Mouse (Mus musculus): Measurements from ENCODE around the gene Polr2l. TPM values are rescaled to one million over a fixed set of nuclear protein-coding genes. Genes with fewer than 3 reads are reported as not detected.

The Polr2l gene
- polyA plus RNA-seq, 1 experiment from 2014 or later: 36.4 TPM

DNA sequence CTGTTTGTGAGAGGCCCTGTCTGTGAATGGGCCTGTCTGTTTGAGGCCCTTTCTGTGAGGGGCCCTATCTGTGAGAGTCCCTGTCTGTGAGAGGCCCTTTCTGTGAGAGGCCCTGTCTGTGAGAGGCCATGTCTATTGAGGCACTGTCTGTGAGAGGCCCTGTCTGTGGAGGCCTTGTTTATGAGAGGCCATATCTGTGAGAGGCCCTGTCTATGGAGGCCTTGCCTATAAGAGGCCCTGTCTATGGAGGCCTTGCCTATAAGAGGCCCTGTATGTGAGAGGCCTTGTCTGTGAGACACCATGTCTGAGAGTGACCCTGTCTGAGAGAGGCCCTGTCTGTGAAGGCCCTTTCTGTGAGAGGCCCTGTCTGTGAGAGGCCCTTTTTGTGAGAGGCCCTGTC, 33.2 kb upstream of the Polr2l start:
- peak overlapping the region; percentile 79 for H3K4me2 ChIP-seq (ENCODE audit: low read depth, low read length)

DNA sequence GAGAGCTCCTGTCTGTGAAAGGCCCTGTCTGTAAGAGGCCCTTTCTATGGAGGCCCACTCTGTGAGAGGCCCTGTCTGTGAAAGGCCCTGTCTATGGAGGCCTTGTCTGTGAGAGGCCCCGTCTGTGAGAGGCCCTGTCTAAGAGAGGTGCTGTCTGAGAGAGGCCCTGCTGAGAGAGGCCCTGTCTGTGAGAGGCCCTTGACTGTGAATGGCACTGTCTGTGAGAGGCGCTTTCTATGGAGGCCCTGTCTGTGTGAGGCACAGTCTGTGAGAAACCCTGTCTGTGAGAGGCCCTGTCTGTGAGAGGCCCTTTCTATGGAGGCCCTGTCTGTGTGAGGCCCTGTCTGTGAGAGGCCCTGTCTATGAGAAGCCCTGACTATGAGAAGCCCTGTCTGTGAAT, 31.3 kb upstream of the Polr2l start:
- peak overlapping the region; percentile 95 for H3K27ac ChIP-seq (ENCODE audit: low read length)
- H3K27me3 ChIP-seq (ENCODE audit: control insufficient read depth, insufficient read depth, low read depth, low read length): no peaks in the 10 kb centered on the region
- H3K9ac ChIP-seq (ENCODE audit: low read depth, low read length): peak overlapping the region; percentile 67
- peak overlapping the region; percentile 79 for H3K4me2 ChIP-seq (ENCODE audit: low read depth, low read length)
- WGBS (ENCODE audit: insufficient replicate concordance): 48% methylated on average over 2 of the region's 2 CpGs
- no peaks in the 10 kb centered on the region for H3K9me3 ChIP-seq (replicated peaks; ENCODE audit: control insufficient read depth, low read length)
- H3K4me1 ChIP-seq (ENCODE audit: control insufficient read depth, low read depth, low read length): peaks cover 35% of the 10 kb centered on the region
- H3K4me3 ChIP-seq (ENCODE audit: low read depth, low read length): peak overlapping the region; percentile 77
- H3K36me3 ChIP-seq (ENCODE audit: control insufficient read depth, insufficient read depth): peaks cover 15% of the 10 kb centered on the region
- ATAC-seq (ENCODE audit: low read depth): peak; percentile 59

More for the DNA sequence above, 33.2 kb upstream of the Polr2l start:
- Histone ChIP-seq H3K4me3 (ENCODE audit: low read depth, low read length) (peak overlapping the region; percentile 77), H3K27me3 (ENCODE audit: control insufficient read depth, insufficient read depth, low read depth, low read length) (no peaks in the 10 kb centered on the region), H3K27ac (ENCODE audit: low read length) (peak overlapping the region; percentile 95), H3K36me3 (ENCODE audit: control insufficient read depth, insufficient read depth) (peaks cover 30% of the 10 kb centered on the region), H3K4me1 (ENCODE audit: control insufficient read depth, low read depth, low read length) (peaks cover 26% of the 10 kb centered on the region), H3K9me3 (replicated peaks; ENCODE audit: control insufficient read depth, low read length) (no peaks in the 10 kb centered on the region), H3K9ac (ENCODE audit: low read depth, low read length) (peak overlapping the region; percentile 67)
- ATAC-seq (ENCODE audit: low read depth): peak; percentile 76

DNA sequence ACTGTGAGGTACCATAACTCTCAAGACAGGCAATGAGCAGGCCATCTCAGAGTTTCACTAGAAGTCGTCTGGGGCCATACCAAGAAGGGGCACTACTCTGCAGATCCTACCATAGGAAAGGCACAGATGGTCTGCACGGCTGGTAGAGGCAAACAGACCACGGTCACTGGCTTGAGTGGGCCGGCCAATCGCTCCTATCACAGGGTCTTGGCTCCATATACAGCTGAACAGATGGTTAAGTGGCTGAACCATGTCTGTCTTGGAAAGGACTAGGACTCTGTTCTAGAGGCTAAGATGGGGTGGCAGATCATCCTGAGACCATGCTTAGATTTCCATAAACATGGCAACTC, 27.6 kb upstream of the Polr2l start:
- Histone ChIP-seq H3K9me3 (replicated peaks; ENCODE audit: control insufficient read depth, low read length) (no peaks in the 10 kb centered on the region), H3K4me3 (ENCODE audit: low read depth, low read length) (no peak overlapping the region), H3K36me3 (ENCODE audit: control insufficient read depth, insufficient read depth) (no peaks in the 10 kb centered on the region), H3K27ac (ENCODE audit: low read length) (no peak overlapping the region), H3K27me3 (ENCODE audit: control insufficient read depth, insufficient read depth, low read depth, low read length) (no peaks in the 10 kb centered on the region), H3K4me1 (ENCODE audit: control insufficient read depth, low read depth, low read length) (peaks cover 13% of the 10 kb centered on the region), H3K9ac (ENCODE audit: low read depth, low read length) (no peak overlapping the region), H3K4me2 (ENCODE audit: low read depth, low read length) (no peak overlapping the region)
- WGBS (ENCODE audit: insufficient replicate concordance): 90% methylated on average over 5 of the region's 5 CpGs
- no peak for ATAC-seq (ENCODE audit: low read depth)

DNA sequence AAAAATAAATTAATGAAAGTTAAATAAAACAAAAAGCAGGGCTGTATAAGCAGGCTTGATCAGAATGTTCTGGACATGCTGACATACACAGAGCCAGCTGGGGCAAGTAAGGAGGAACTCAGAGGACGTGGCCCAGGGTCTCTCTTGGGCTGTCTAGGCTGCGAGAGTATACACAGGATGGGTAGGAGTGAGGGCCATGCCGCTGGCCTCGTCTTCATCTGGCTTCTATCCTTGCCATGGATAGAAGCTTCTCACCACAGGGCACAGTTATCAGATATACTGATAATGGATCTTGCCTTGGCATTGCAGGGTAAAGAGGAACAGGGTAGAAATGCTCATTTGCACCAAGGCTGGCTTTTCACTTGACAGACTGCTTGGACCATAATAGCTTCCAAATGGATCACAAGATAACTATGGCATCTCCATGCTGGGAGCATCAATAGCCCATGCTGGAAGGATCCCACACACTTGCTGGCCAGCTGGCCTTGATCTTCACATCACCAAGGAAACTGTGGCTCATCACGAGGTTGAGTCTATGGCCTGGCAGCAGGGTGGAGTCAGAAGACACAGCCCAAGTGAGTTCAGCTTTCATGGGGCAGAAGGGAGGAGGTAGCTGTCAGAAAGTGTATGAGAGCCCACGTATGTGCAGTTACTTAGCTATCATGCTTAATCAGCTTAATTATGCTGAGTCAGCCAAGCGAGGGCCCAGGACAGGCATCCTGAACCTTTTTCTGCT, 27.1 kb upstream of the Polr2l start:
- no peak overlapping the region for H3K27ac ChIP-seq (ENCODE audit: low read length)
- no peak for ATAC-seq (ENCODE audit: low read depth)
- H3K36me3 ChIP-seq (ENCODE audit: control insufficient read depth, insufficient read depth): no peaks in the 10 kb centered on the region
- H3K27me3 ChIP-seq (ENCODE audit: control insufficient read depth, insufficient read depth, low read depth, low read length): no peaks in the 10 kb centered on the region
- no peaks in the 10 kb centered on the region for H3K9me3 ChIP-seq (replicated peaks; ENCODE audit: control insufficient read depth, low read length)
- no peak overlapping the region for H3K4me2 ChIP-seq (ENCODE audit: low read depth, low read length)
- H3K4me1 ChIP-seq (ENCODE audit: control insufficient read depth, low read depth, low read length): peaks cover 9% of the 10 kb centered on the region
- no peak overlapping the region for H3K4me3 ChIP-seq (ENCODE audit: low read depth, low read length)
- WGBS (ENCODE audit: insufficient replicate concordance): 70% methylated on average over 7 of the region's 7 CpGs
- no peak overlapping the region for H3K9ac ChIP-seq (ENCODE audit: low read depth, low read length)

DNA sequence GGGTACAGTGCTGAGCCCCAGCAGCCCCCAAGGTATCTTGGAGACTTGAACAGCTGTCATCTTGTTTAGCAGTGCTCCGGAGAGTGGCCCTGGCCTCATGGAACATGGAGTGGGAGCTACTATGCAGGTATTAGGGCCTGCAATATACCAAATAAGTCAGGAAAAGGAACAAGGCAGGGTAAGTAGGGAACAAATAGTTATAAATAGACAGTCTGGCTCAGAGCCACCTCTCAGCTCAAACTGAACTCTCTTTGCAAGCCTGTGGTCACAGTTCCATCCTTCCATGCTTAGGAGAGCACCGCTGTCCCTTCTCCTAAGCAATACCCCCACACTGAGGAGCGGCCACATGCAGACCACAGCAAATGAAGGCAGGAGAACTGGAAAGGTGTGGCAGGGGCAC, 22.7 kb upstream of the Polr2l start:
- 80% methylated on average over 3 of the region's 3 CpGs for WGBS (ENCODE audit: insufficient replicate concordance)
- Histone ChIP-seq H3K4me3 (ENCODE audit: low read depth, low read length) (no peak overlapping the region), H3K4me1 (ENCODE audit: control insufficient read depth, low read depth, low read length) (peaks cover 6% of the 10 kb centered on the region), H3K27me3 (ENCODE audit: control insufficient read depth, insufficient read depth, low read depth, low read length) (no peaks in the 10 kb centered on the region), H3K36me3 (ENCODE audit: control insufficient read depth, insufficient read depth) (no peaks in the 10 kb centered on the region; the same call in 1 of the 2 replicates), H3K9ac (ENCODE audit: low read depth, low read length) (no peak overlapping the region), H3K9me3 (replicated peaks; ENCODE audit: control insufficient read depth, low read length) (no peaks in the 10 kb centered on the region), H3K4me2 (ENCODE audit: low read depth, low read length) (no peak overlapping the region), H3K27ac (ENCODE audit: low read length) (no peak overlapping the region)
- no peak for ATAC-seq (ENCODE audit: low read depth)

DNA sequence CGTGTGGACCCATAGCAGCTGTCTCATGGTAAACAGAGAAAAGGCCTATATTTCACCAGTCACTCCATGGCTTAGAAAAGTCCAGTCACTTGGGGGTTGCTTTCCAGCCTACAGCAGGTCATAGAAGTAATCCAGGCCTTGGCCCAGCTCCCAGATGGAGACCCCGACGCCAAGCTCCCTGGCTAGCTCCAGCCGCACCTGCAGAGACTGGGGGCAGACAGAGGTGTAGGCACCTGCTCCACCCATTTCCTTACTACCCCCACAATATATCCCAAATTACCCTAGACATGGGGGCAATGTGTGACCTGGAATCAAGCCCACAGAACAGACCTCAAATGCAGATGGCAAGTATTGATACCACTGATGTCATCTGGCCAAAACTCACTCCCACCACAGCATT, 21.0 kb upstream of the Polr2l start:
- no peak overlapping the region for H3K9ac ChIP-seq (ENCODE audit: low read depth, low read length)
- no peaks in the 10 kb centered on the region; the same call in 1 of the 2 replicates for H3K4me1 ChIP-seq (ENCODE audit: control insufficient read depth, low read depth, low read length)
- H3K27me3 ChIP-seq (ENCODE audit: control insufficient read depth, insufficient read depth, low read depth, low read length): no peaks in the 10 kb centered on the region
- ATAC-seq (ENCODE audit: low read depth): no peak
- no peak overlapping the region for H3K27ac ChIP-seq (ENCODE audit: low read length)
- H3K4me3 ChIP-seq (ENCODE audit: low read depth, low read length): no peak overlapping the region
- no peaks in the 10 kb centered on the region; the same call in 1 of the 2 replicates for H3K36me3 ChIP-seq (ENCODE audit: control insufficient read depth, insufficient read depth)
- no peaks in the 10 kb centered on the region for H3K9me3 ChIP-seq (replicated peaks; ENCODE audit: control insufficient read depth, low read length)
- 76% methylated on average over 4 of the region's 4 CpGs for WGBS (ENCODE audit: insufficient replicate concordance)
- no peak overlapping the region for H3K4me2 ChIP-seq (ENCODE audit: low read depth, low read length)

DNA sequence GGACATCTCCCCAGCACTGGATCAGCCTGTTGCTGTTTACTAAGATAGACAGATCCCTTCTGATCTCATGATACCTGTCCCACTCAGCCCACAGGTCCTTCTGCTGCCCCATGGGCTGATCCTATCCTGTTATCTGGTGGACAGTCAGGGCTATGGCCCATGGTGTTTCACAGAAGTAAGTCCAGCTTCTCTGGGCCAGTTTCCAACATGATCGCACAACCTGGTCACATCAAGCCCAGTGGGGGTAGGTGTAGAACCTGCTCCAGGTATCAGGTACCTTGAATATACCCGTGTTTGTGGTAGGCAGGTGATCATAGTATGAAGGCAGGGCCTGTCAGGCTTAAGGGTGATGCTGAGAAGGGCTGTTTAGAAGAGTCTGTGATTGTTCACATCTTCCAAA, 20.4 kb upstream of the Polr2l start:
- H3K27ac ChIP-seq (ENCODE audit: low read length): no peak overlapping the region
- WGBS (ENCODE audit: insufficient replicate concordance): 72% methylated on average over 2 of the region's 2 CpGs
- no peaks in the 10 kb centered on the region; the same call in 1 of the 2 replicates for H3K4me1 ChIP-seq (ENCODE audit: control insufficient read depth, low read depth, low read length)
- no peak overlapping the region for H3K4me3 ChIP-seq (ENCODE audit: low read depth, low read length)
- H3K9me3 ChIP-seq (replicated peaks; ENCODE audit: control insufficient read depth, low read length): no peaks in the 10 kb centered on the region
- no peaks in the 10 kb centered on the region for H3K27me3 ChIP-seq (ENCODE audit: control insufficient read depth, insufficient read depth, low read depth, low read length)
- ATAC-seq (ENCODE audit: low read depth): no peak
- H3K4me2 ChIP-seq (ENCODE audit: low read depth, low read length): no peak overlapping the region
- H3K9ac ChIP-seq (ENCODE audit: low read depth, low read length): no peak overlapping the region
- peaks cover 2% of the 10 kb centered on the region; the same call in 1 of the 2 replicates for H3K36me3 ChIP-seq (ENCODE audit: control insufficient read depth, insufficient read depth)

DNA sequence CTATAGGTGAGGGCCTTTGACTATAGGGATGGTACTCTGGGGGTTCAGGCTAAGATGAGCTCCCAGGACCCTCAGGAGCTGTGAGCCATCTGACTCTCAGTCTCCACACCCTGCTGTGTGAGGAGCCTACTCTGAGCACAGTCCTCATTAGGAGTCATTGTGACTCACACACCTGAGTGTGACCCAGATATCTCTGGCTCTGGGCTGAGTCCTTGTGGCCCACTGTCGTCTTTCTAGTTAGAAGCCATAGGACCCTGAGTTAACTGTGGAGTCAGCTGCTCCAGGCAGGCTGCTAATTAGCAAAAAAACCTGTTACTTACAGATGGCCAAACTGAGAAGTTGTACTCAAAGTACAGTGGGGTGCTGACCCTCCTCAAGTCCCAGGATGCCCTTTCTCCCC, 18.8 kb upstream of the Polr2l start:
- WGBS (ENCODE audit: insufficient replicate concordance): 78% methylated on average over 1 of the region's 1 CpGs
- no peak for ATAC-seq (ENCODE audit: low read depth)
- H3K4me2 ChIP-seq (ENCODE audit: low read depth, low read length): no peak overlapping the region
- H3K4me1 ChIP-seq (ENCODE audit: control insufficient read depth, low read depth, low read length): no peaks in the 10 kb centered on the region; the same call in 1 of the 2 replicates
- no peak overlapping the region for H3K9ac ChIP-seq (ENCODE audit: low read depth, low read length)
- no peaks in the 10 kb centered on the region for H3K27me3 ChIP-seq (ENCODE audit: control insufficient read depth, insufficient read depth, low read depth, low read length)
- no peaks in the 10 kb centered on the region for H3K9me3 ChIP-seq (replicated peaks; ENCODE audit: control insufficient read depth, low read length)
- H3K36me3 ChIP-seq (ENCODE audit: control insufficient read depth, insufficient read depth): peaks cover 2% of the 10 kb centered on the region; the same call in 1 of the 2 replicates
- H3K4me3 ChIP-seq (ENCODE audit: low read depth, low read length): no peak overlapping the region
- H3K27ac ChIP-seq (ENCODE audit: low read length): no peak overlapping the region

DNA sequence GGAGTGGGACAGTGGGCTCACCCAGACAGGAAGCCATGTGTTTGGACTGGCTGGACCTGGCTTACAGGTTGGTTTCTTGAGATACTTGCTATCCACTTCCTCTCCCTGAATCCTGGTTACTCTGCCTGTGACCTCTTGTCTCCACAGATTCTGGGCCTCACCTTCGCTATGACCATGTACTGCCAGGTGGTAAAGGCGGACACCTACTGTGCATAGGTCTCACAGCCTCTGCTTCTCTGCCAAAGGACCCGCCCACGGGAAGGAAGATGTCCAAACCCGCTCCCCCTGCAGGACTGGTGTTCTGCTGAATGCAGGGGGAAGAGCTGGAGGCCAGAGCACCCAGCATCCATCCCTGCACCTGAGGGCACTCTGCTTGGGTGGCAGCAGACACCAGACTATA, 17.8 kb upstream of the Polr2l start:
- ATAC-seq (ENCODE audit: low read depth): no peak
- H3K36me3 ChIP-seq (ENCODE audit: control insufficient read depth, insufficient read depth): peaks cover 2% of the 10 kb centered on the region; the same call in 1 of the 2 replicates
- 78% methylated on average over 5 of the region's 5 CpGs for WGBS (ENCODE audit: insufficient replicate concordance)

More for the DNA sequence above, 17.8 kb upstream of the Polr2l start:
- Histone ChIP-seq H3K9ac (ENCODE audit: low read depth, low read length) (no peak overlapping the region), H3K4me1 (ENCODE audit: control insufficient read depth, low read depth, low read length) (no peaks in the 10 kb centered on the region; the same call in 1 of the 2 replicates), H3K27me3 (ENCODE audit: control insufficient read depth, insufficient read depth, low read depth, low read length) (no peaks in the 10 kb centered on the region), H3K4me2 (ENCODE audit: low read depth, low read length) (no peak overlapping the region), H3K4me3 (ENCODE audit: low read depth, low read length) (no peak overlapping the region), H3K9me3 (replicated peaks; ENCODE audit: control insufficient read depth, low read length) (no peaks in the 10 kb centered on the region), H3K27ac (ENCODE audit: low read length) (no peak overlapping the region)

Data from liver, embryonic 16.5 days (tissue).